Mouse (Mus musculus): Measurements from ENCODE around the gene Ttc13. TPM values are rescaled to one million over a fixed set of nuclear protein-coding genes. Genes with fewer than 3 reads are reported as not detected.

The Ttc13 gene
- polyA plus RNA-seq, 1 experiment from 2014 or later, result 62.6 TPM

DNA sequence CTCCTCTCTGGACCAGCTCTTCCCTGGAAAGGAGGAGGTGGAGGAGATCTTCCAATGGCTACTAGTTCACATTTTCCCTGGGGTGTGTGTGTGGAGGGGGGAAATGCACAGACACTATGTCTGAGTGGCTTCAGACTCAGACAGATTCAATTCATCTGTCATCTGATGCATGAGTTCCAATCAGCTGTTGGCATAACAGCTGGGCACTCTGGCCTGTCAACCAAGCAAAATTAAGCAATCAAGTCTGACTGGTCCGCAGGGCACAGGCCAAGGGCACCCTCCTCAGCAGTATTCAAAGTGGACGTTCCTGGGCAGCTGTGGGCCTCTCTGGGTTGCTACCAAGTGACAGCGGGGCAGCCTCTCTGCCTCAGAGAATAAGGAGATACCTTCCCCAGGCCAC is 53.0 kb downstream of the Ttc13 start:
- H3K27me3 ChIP-seq (replicated peaks; ENCODE audit: control insufficient read depth, insufficient read depth, low read length), result no peaks in the 10 kb centered on the region
- H3K9me3 ChIP-seq (ENCODE audit: control insufficient read depth, low read length), result no peaks in the 10 kb centered on the region
- H3K4me3 ChIP-seq (replicated peaks; ENCODE audit: low read length), result no peak overlapping the region
- 89% methylated on average over 3 of the region's 3 CpGs for WGBS
- no peak overlapping the region for H3K27ac ChIP-seq (ENCODE audit: low read length)
- H3K9ac ChIP-seq (replicated peaks; ENCODE audit: low read depth, low read length), result no peak overlapping the region
- H3K4me1 ChIP-seq (replicated peaks; ENCODE audit: control insufficient read depth, insufficient read depth, low read length), result peaks cover under 1% of the 10 kb centered on the region; the same call in 1 of the 2 replicates
- peaks cover 4% of the 10 kb centered on the region for H3K36me3 ChIP-seq (ENCODE audit: control insufficient read depth, insufficient read depth)
- ATAC-seq, result no peak
- no peak overlapping the region for H3K4me2 ChIP-seq (ENCODE audit: low read length)

DNA sequence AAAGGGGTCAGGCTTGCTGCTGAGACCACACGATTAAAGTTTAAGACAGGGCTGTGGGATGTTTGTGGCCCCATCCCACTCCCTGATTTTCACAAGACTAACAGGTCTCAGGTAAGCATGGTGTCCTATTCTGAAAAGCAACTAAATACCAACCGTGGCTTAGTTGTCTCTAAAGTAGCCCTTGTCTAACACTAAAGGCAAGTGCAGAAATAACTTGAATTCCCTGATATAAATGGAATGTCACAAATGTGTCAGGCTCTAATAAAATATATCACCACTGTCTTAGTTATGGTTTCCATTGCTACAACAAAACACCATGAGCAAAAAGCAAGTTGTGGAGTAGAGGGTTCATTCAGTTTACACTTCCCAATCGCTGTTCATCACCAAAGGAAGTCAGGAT is 57.4 kb downstream of the Ttc13 start:
- WGBS, result 81% methylated on average over 3 of the region's 3 CpGs
- no peak overlapping the region; the same call in 1 of the 2 replicates for H3K27ac ChIP-seq (ENCODE audit: low read length)

DNA sequence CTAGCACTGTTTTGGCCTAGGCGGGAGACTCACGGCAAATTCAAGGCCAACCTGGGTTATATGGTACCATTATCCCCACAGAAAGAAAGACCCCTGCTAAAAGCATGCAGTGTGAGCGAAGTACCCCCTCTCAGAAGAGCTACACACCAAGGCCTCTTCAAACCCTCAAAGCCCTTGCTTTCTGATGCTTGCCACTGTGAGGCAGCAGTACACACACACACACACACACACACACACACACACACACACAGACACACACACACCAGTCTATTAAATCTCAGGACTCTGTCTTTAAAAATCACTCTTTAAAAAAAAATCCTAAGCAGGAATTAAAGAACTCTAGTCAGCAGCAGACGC is 57.9 kb downstream of the Ttc13 start:
- Histone ChIP-seq H3K4me1 (replicated peaks; ENCODE audit: control insufficient read depth, insufficient read depth, low read length) (peaks cover 38% of the 10 kb centered on the region), H3K4me3 (replicated peaks; ENCODE audit: low read length) (peak overlapping the region; percentile 87), H3K9ac (replicated peaks; ENCODE audit: low read depth, low read length) (peak overlapping the region; percentile 90), H3K27ac (ENCODE audit: low read length) (peak overlapping the region; percentile 89), H3K4me2 (ENCODE audit: low read length) (peak overlapping the region; percentile 91), H3K9me3 (ENCODE audit: control insufficient read depth, low read length) (no peaks in the 10 kb centered on the region), H3K27me3 (replicated peaks; ENCODE audit: control insufficient read depth, insufficient read depth, low read length) (no peaks in the 10 kb centered on the region), H3K36me3 (ENCODE audit: control insufficient read depth, insufficient read depth) (peaks cover 2% of the 10 kb centered on the region; the same call in 1 of the 2 replicates)
- WGBS, result 42% methylated on average over 4 of the region's 4 CpGs
- peak; percentile 15 for ATAC-seq

More for the DNA sequence above, 57.4 kb downstream of the Ttc13 start:
- H3K4me3 ChIP-seq (replicated peaks; ENCODE audit: low read length), result no peak overlapping the region
- H3K27me3 ChIP-seq (replicated peaks; ENCODE audit: control insufficient read depth, insufficient read depth, low read length), result no peaks in the 10 kb centered on the region
- peaks cover 34% of the 10 kb centered on the region for H3K4me1 ChIP-seq (replicated peaks; ENCODE audit: control insufficient read depth, insufficient read depth, low read length)
- H3K9ac ChIP-seq (replicated peaks; ENCODE audit: low read depth, low read length), result no peak overlapping the region
- no peak for ATAC-seq
- H3K9me3 ChIP-seq (ENCODE audit: control insufficient read depth, low read length), result no peaks in the 10 kb centered on the region
- no peak overlapping the region for H3K4me2 ChIP-seq (ENCODE audit: low read length)
- H3K36me3 ChIP-seq (ENCODE audit: control insufficient read depth, insufficient read depth), result peaks cover 2% of the 10 kb centered on the region; the same call in 1 of the 2 replicates

DNA sequence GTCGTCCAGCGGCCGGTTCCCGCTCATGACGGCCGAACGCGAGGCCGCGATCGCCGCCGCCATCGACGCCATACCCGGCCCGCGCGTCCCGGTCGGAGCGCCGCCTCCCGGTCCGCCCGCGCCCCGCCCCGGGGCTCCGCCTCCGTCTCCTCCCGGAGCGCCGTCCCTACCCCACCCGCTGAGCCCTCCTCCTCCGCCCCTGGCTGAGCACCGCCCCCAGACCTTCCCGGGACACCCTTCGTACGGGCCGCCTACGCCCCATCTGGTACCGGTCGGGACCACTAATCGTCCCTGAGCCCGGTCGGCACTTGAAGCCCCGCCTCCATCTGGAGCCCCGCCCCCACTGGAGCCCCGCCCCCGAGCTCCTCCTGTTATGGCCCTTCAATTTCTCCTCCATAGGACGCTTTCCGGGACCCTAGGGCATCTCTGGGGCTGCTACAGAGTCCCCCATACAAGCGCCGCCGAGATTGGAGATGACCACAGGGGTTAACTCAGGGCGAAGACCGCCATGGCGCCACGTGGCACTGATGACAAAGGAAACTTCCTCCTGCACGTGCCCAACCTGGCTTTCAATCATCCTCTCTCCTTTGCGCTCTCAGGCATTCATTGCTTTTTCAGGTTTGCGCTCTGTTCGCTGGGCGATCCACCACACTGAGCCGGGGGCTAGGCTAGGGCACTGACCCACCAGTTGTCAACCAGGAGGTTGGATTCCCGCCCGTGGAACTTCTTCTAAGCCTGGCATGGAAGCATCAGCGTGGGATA is 58.5 kb downstream of the Ttc13 start, which contains the start of gene 2310022B05Rik:
2310022B05Rik (minus strand) TSS at position 258 of the 762 bp plus-strand sequence.
- H3K9ac ChIP-seq (replicated peaks; ENCODE audit: low read depth, low read length), result peak within 1 kb of the TSS; percentile 90
- H3K27me3 ChIP-seq (replicated peaks; ENCODE audit: control insufficient read depth, insufficient read depth, low read length), result no peaks in the 10 kb centered on the region
- peak within 1 kb of the TSS; percentile 87 for H3K4me3 ChIP-seq (replicated peaks; ENCODE audit: low read length)
- no peaks in the 10 kb centered on the region for H3K9me3 ChIP-seq (ENCODE audit: control insufficient read depth, low read length)
- peaks cover 2% of the 10 kb centered on the region; the same call in 1 of the 2 replicates for H3K36me3 ChIP-seq (ENCODE audit: control insufficient read depth, insufficient read depth)
- peak; percentile 88 for ATAC-seq
- peak within 1 kb of the TSS; percentile 89 for H3K27ac ChIP-seq (ENCODE audit: low read length)
- WGBS, result 1% methylated on average over 60 of the region's 69 CpGs
- peaks cover 43% of the 10 kb centered on the region for H3K4me1 ChIP-seq (replicated peaks; ENCODE audit: control insufficient read depth, insufficient read depth, low read length)
- peak within 1 kb of the TSS; percentile 91 for H3K4me2 ChIP-seq (ENCODE audit: low read length)

GRCm38 (mm10) chr8:124662446-124663111 is 59.2 kb downstream of the Ttc13 start:
- Histone ChIP-seq H3K36me3 (ENCODE audit: control insufficient read depth, insufficient read depth) (peaks cover 2% of the 10 kb centered on the region; the same call in 1 of the 2 replicates), H3K27me3 (replicated peaks; ENCODE audit: control insufficient read depth, insufficient read depth, low read length) (no peaks in the 10 kb centered on the region), H3K27ac (ENCODE audit: low read length) (peak overlapping the region; percentile 89), H3K4me3 (replicated peaks; ENCODE audit: low read length) (peak overlapping the region; percentile 87), H3K9me3 (ENCODE audit: control insufficient read depth, low read length) (no peaks in the 10 kb centered on the region), H3K4me1 (replicated peaks; ENCODE audit: control insufficient read depth, insufficient read depth, low read length) (peaks cover 44% of the 10 kb centered on the region), H3K4me2 (ENCODE audit: low read length) (peak overlapping the region; percentile 91), H3K9ac (replicated peaks; ENCODE audit: low read depth, low read length) (peak overlapping the region; percentile 90)
- peak; percentile 48 for ATAC-seq
- under 1% methylated on average over 49 of the region's 49 CpGs for whole genome bisulfite sequencing

DNA sequence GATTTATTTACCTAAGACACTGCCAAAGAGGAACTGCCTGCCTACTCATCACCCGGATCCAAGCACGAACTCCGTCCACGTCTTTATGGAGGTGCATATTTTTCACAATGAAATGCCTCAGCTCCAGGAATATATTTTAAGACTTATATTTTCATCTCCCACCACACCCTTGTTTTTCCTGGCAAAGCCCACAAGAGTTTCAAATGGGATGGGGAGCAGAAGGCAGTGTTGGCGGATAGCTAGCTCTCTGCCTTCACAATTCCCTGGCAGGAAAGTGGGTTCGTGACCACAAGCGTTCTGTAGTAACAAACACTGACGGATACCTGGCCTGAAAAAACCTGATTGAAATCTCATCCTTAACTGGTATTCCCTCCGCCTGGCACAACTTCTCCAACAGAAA is 60.0 kb downstream of the Ttc13 start:
- Histone ChIP-seq H3K4me3 (replicated peaks; ENCODE audit: low read length) (peak overlapping the region; percentile 87), H3K9me3 (ENCODE audit: control insufficient read depth, low read length) (no peaks in the 10 kb centered on the region), H3K36me3 (ENCODE audit: control insufficient read depth, insufficient read depth) (peaks cover 2% of the 10 kb centered on the region; the same call in 1 of the 2 replicates), H3K9ac (replicated peaks; ENCODE audit: low read depth, low read length) (peak overlapping the region; percentile 90), H3K27ac (ENCODE audit: low read length) (0 out of 2 replicates have a peak overlapping the region, but pooled peaks have one; percentile 23), H3K4me2 (ENCODE audit: low read length) (peak overlapping the region; percentile 91), H3K27me3 (replicated peaks; ENCODE audit: control insufficient read depth, insufficient read depth, low read length) (no peaks in the 10 kb centered on the region), H3K4me1 (replicated peaks; ENCODE audit: control insufficient read depth, insufficient read depth, low read length) (peaks cover 44% of the 10 kb centered on the region)
- WGBS, result 42% methylated on average over 9 of the region's 9 CpGs
- ATAC-seq, result no peak

DNA sequence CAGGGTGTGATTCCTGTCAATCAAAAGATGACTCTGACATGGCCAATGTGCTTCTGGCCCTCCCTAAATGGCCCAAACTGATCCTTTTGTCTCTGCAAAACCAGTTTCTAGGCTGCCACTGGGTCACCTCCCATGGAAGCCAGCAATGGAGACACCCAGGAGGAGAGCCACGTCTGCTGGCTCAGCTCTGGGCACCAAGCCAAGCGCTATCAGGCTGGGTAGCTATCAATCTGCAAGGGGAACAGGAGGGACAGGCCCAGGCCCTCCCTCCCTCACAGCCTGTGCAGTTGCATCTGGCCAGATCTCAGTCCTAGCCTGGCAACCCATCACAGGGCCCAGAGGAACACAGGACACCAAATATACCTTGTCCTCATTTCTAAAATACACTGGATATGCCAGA is 63.4 kb downstream of the Ttc13 start:
- Histone ChIP-seq H3K9ac (replicated peaks; ENCODE audit: low read depth, low read length) (no peak overlapping the region), H3K4me1 (replicated peaks; ENCODE audit: control insufficient read depth, insufficient read depth, low read length) (peaks cover 44% of the 10 kb centered on the region), H3K4me2 (ENCODE audit: low read length) (no peak overlapping the region), H3K4me3 (replicated peaks; ENCODE audit: low read length) (no peak overlapping the region), H3K9me3 (ENCODE audit: control insufficient read depth, low read length) (no peaks in the 10 kb centered on the region), H3K36me3 (ENCODE audit: control insufficient read depth, insufficient read depth) (peaks cover 2% of the 10 kb centered on the region; the same call in 1 of the 2 replicates), H3K27me3 (replicated peaks; ENCODE audit: control insufficient read depth, insufficient read depth, low read length) (no peaks in the 10 kb centered on the region), H3K27ac (ENCODE audit: low read length) (peak overlapping the region; percentile 56)
- WGBS, result 31% methylated on average over 2 of the region's 2 CpGs
- ATAC-seq, result peak; percentile 56

- Histone ChIP-seq H3K27me3 (replicated peaks; ENCODE audit: control insufficient read depth, insufficient read depth, low read length) (no peaks in the 10 kb centered on the region), H3K4me1 (replicated peaks; ENCODE audit: control insufficient read depth, insufficient read depth, low read length) (peaks cover 44% of the 10 kb centered on the region), H3K4me3 (replicated peaks; ENCODE audit: low read length) (no peak overlapping the region), H3K9ac (replicated peaks; ENCODE audit: low read depth, low read length) (no peak overlapping the region), H3K27ac (ENCODE audit: low read length) (peak overlapping the region; percentile 56), H3K4me2 (ENCODE audit: low read length) (no peak overlapping the region), H3K9me3 (ENCODE audit: control insufficient read depth, low read length) (no peaks in the 10 kb centered on the region), H3K36me3 (ENCODE audit: control insufficient read depth, insufficient read depth) (peaks cover 2% of the 10 kb centered on the region; the same call in 1 of the 2 replicates)
- WGBS, result 74% methylated on average over 7 of the region's 7 CpGs
- ATAC-seq, result no peak
These were observed 63.8 kb downstream of the Ttc13 start for GRCm38 (mm10) chr8:124657961-124658360.

All from forebrain, embryonic 16.5 days (tissue).